Mouse (Mus musculus) liver, embryonic 14.5 days (tissue): ENCODE measurements around the gene Trmt2a.

Experiments used
- CTCF ChIP-seq: IDR thresholded peaks from 2 replicates; pipeline ENCODE4 v1.5.1; 2016; ENCODE audit warnings: antibody characterized with exemption, low read depth, control low read depth
- EP300 ChIP-seq: IDR thresholded peaks from 2 replicates; pipeline ENCODE4 v1.6.1; 2016; ENCODE audit warnings: antibody characterized with exemption, low read depth

- TF ChIP-seq EP300 (no peak), CTCF (no peak)
These were observed 16.5 kb downstream of the Trmt2a start for GRCm38 (mm10) chr16:18265024-18265423.
